Mouse (Mus musculus): ENCODE measurements at regions not wholly inside any gene's neighbourhood (a gene's known extent, or its start where the extent isn't known, plus 50 kb on each side); places are given as distances from the start of the nearest gene placed in this dataset.
A peak's percentile ranks its signal among the peaks of the same experiment; 100 is the strongest.

- no peak for DNase-seq
Observed at GRCm38 (mm10) chr7:58557535-58557934, 98.4 kb upstream of the Atp10a start.

GRCm38 (mm10) chr7:58568807-58569206, 87.2 kb upstream of the Atp10a start:
- no peak for DNase-seq

GRCm38 (mm10) chr7:58584241-58584820, 71.6 kb upstream of the Atp10a start:
- DNase-seq: peak; percentile 50 to 72

- no peak for DNase-seq
Observed at GRCm38 (mm10) chr7:58585626-58586256, 70.2 kb upstream of the Atp10a start.

- DNase-seq: no peak
Observed at GRCm38 (mm10) chr7:58595951-58596350, 60.0 kb upstream of the Atp10a start.
